Mouse (Mus musculus): ENCODE measurements at regions not wholly inside any gene's neighbourhood (a gene's known extent, or its start where the extent isn't known, plus 50 kb on each side); places are given as distances from the start of the nearest gene placed in this dataset.
"Not testable (repeated sequence)": the region's sequence is repeated elsewhere in the genome, so short reads cannot be mapped to it uniquely, and the experiment has no call there.

GRCm38 (mm10) chr3:155662280-155662679 is 569.0 kb downstream of the Lrriq3 start:
- Histone ChIP-seq H3K36me3 (ENCODE audit: insufficient read depth, low read length) (no peaks in the 10 kb centered on the region), H3K27ac (ENCODE audit: low read length) (no peak overlapping the region), H3K9me3 (ENCODE audit: low read length) (no peaks in the 10 kb centered on the region), H3K4me3 (ENCODE audit: low read length) (no peak overlapping the region), H3K4me2 (replicated peaks; ENCODE audit: low read depth, low read length) (no peak overlapping the region), H3K27me3 (ENCODE audit: insufficient read depth, low read length) (no peaks in the 10 kb centered on the region), H3K4me1 (ENCODE audit: insufficient read depth, low read length) (no peaks in the 10 kb centered on the region), H3K9ac (replicated peaks; ENCODE audit: low read length) (no peak overlapping the region)
- ATAC-seq (ENCODE audit: low FRiP score, low TSS enrichment), result no peak

GRCm38 (mm10) chr3:155672558-155672957 is 579.3 kb downstream of the Lrriq3 start:
- WGBS, result 91% methylated on average over 1 of the region's 1 CpGs
- H3K27me3 ChIP-seq (ENCODE audit: insufficient read depth, low read length), result no peaks in the 10 kb centered on the region
- no peaks in the 10 kb centered on the region for H3K4me1 ChIP-seq (ENCODE audit: insufficient read depth, low read length)
- H3K4me3 ChIP-seq (ENCODE audit: low read length), result no peak overlapping the region
- H3K9ac ChIP-seq (replicated peaks; ENCODE audit: low read length), result no peak overlapping the region
- ATAC-seq (ENCODE audit: low FRiP score, low TSS enrichment), result no peak
- H3K36me3 ChIP-seq (ENCODE audit: insufficient read depth, low read length), result no peaks in the 10 kb centered on the region
- no peaks in the 10 kb centered on the region for H3K9me3 ChIP-seq (ENCODE audit: low read length)
- H3K4me2 ChIP-seq (replicated peaks; ENCODE audit: low read depth, low read length), result no peak overlapping the region
- H3K27ac ChIP-seq (ENCODE audit: low read length), result no peak overlapping the region

- ATAC-seq (ENCODE audit: low FRiP score, low TSS enrichment), result no peak
- Histone ChIP-seq H3K4me2 (replicated peaks; ENCODE audit: low read depth, low read length) (no peak overlapping the region), H3K4me1 (ENCODE audit: insufficient read depth, low read length) (peaks cover 8% of the 10 kb centered on the region), H3K4me3 (ENCODE audit: low read length) (no peak overlapping the region), H3K9ac (replicated peaks; ENCODE audit: low read length) (no peak overlapping the region), H3K27ac (ENCODE audit: low read length) (no peak overlapping the region), H3K27me3 (ENCODE audit: insufficient read depth, low read length) (no peaks in the 10 kb centered on the region), H3K36me3 (ENCODE audit: insufficient read depth, low read length) (no peaks in the 10 kb centered on the region), H3K9me3 (ENCODE audit: low read length) (no peaks in the 10 kb centered on the region)
- 87% methylated on average over 4 of the region's 4 CpGs for WGBS
Observed at GRCm38 (mm10) chr3:155680200-155680599, 587.0 kb downstream of the Lrriq3 start.

- no peaks in the 10 kb centered on the region for H3K27me3 ChIP-seq (ENCODE audit: insufficient read depth, low read length)
- H3K9me3 ChIP-seq (ENCODE audit: low read length), result no peaks in the 10 kb centered on the region
- H3K4me1 ChIP-seq (ENCODE audit: insufficient read depth, low read length), result peaks cover 8% of the 10 kb centered on the region
- H3K27ac ChIP-seq (ENCODE audit: low read length), result no peak overlapping the region
- no peaks in the 10 kb centered on the region for H3K36me3 ChIP-seq (ENCODE audit: insufficient read depth, low read length)
- H3K4me2 ChIP-seq (replicated peaks; ENCODE audit: low read depth, low read length), result no peak overlapping the region
- H3K4me3 ChIP-seq (ENCODE audit: low read length), result no peak overlapping the region
- WGBS, result 44% methylated on average over 8 of the region's 8 CpGs
- H3K9ac ChIP-seq (replicated peaks; ENCODE audit: low read length), result no peak overlapping the region
- peak; percentile 94 for ATAC-seq (ENCODE audit: low FRiP score, low TSS enrichment)
Observed at GRCm38 (mm10) chr3:155682921-155683813, 589.9 kb downstream of the Lrriq3 start.

GRCm38 (mm10) chr3:155688358-155688757 is 595.1 kb downstream of the Lrriq3 start:
- H3K27ac ChIP-seq (ENCODE audit: low read length), result no peak overlapping the region
- ATAC-seq (ENCODE audit: low FRiP score, low TSS enrichment), result no peak
- H3K4me1 ChIP-seq (ENCODE audit: insufficient read depth, low read length), result peaks cover 6% of the 10 kb centered on the region
- no peak overlapping the region for H3K4me3 ChIP-seq (ENCODE audit: low read length)
- H3K9me3 ChIP-seq (ENCODE audit: low read length), result no peaks in the 10 kb centered on the region
- H3K27me3 ChIP-seq (ENCODE audit: insufficient read depth, low read length), result no peaks in the 10 kb centered on the region
- 85% methylated on average over 5 of the region's 5 CpGs for WGBS
- H3K9ac ChIP-seq (replicated peaks; ENCODE audit: low read length), result no peak overlapping the region
- H3K36me3 ChIP-seq (ENCODE audit: insufficient read depth, low read length), result no peaks in the 10 kb centered on the region
- H3K4me2 ChIP-seq (replicated peaks; ENCODE audit: low read depth, low read length), result no peak overlapping the region

GRCm38 (mm10) chr3:155723011-155723510 is 629.8 kb downstream of the Lrriq3 start:
- Histone ChIP-seq H3K36me3 (ENCODE audit: insufficient read depth, low read length) (no peaks in the 10 kb centered on the region), H3K9me3 (ENCODE audit: low read length) (no peaks in the 10 kb centered on the region), H3K4me3 (ENCODE audit: low read length) (no peak overlapping the region), H3K9ac (replicated peaks; ENCODE audit: low read length) (no peak overlapping the region), H3K4me1 (ENCODE audit: insufficient read depth, low read length) (no peaks in the 10 kb centered on the region), H3K27me3 (ENCODE audit: insufficient read depth, low read length) (no peaks in the 10 kb centered on the region), H3K4me2 (replicated peaks; ENCODE audit: low read depth, low read length) (no peak overlapping the region), H3K27ac (ENCODE audit: low read length) (no peak overlapping the region)
- WGBS, result 85% methylated on average over 5 of the region's 5 CpGs
- ATAC-seq (ENCODE audit: low FRiP score, low TSS enrichment), result no peak

- Histone ChIP-seq H3K4me1 (ENCODE audit: insufficient read depth, low read length) (no peaks in the 10 kb centered on the region), H3K9ac (replicated peaks; ENCODE audit: low read length) (no peak overlapping the region), H3K27ac (ENCODE audit: low read length) (no peak overlapping the region), H3K36me3 (ENCODE audit: insufficient read depth, low read length) (no peaks in the 10 kb centered on the region), H3K27me3 (ENCODE audit: insufficient read depth, low read length) (no peaks in the 10 kb centered on the region), H3K4me2 (replicated peaks; ENCODE audit: low read depth, low read length) (no peak overlapping the region), H3K4me3 (ENCODE audit: low read length) (no peak overlapping the region), H3K9me3 (ENCODE audit: low read length) (no peaks in the 10 kb centered on the region)
- 85% methylated on average over 2 of the region's 2 CpGs for WGBS
- no peak for ATAC-seq (ENCODE audit: low FRiP score, low TSS enrichment)
Observed at GRCm38 (mm10) chr3:155742421-155742820, 649.2 kb downstream of the Lrriq3 start.

- not testable (repeated sequence) for H3K36me3 ChIP-seq (ENCODE audit: insufficient read depth, low read length); H3K4me1 ChIP-seq (ENCODE audit: insufficient read depth, low read length); H3K4me3 ChIP-seq (ENCODE audit: low read length); ATAC-seq (ENCODE audit: low FRiP score, low TSS enrichment); H3K27me3 ChIP-seq (ENCODE audit: insufficient read depth, low read length); H3K9me3 ChIP-seq (ENCODE audit: low read length); H3K9ac ChIP-seq (replicated peaks; ENCODE audit: low read length); H3K4me2 ChIP-seq (replicated peaks; ENCODE audit: low read depth, low read length); H3K27ac ChIP-seq (ENCODE audit: low read length)
- 22% methylated on average over 1 of the region's 1 CpGs for WGBS
Observed at GRCm38 (mm10) chr3:155746601-155747000, 653.4 kb downstream of the Lrriq3 start.

- Histone ChIP-seq H3K4me2 (replicated peaks; ENCODE audit: low read depth, low read length) (no peak overlapping the region), H3K27me3 (ENCODE audit: insufficient read depth, low read length) (no peaks in the 10 kb centered on the region), H3K9me3 (ENCODE audit: low read length) (no peaks in the 10 kb centered on the region), H3K4me3 (ENCODE audit: low read length) (no peak overlapping the region), H3K4me1 (ENCODE audit: insufficient read depth, low read length) (no peaks in the 10 kb centered on the region), H3K27ac (ENCODE audit: low read length) (no peak overlapping the region), H3K36me3 (ENCODE audit: insufficient read depth, low read length) (no peaks in the 10 kb centered on the region), H3K9ac (replicated peaks; ENCODE audit: low read length) (no peak overlapping the region)
- no peak for ATAC-seq (ENCODE audit: low FRiP score, low TSS enrichment)
Observed at GRCm38 (mm10) chr3:155747511-155747910, 654.3 kb downstream of the Lrriq3 start.

GRCm38 (mm10) chr3:155757285-155757684 is 664.1 kb downstream of the Lrriq3 start:
- H3K4me3 ChIP-seq (ENCODE audit: low read length), result no peak overlapping the region
- no peak overlapping the region for H3K9ac ChIP-seq (replicated peaks; ENCODE audit: low read length)
- WGBS, result 90% methylated on average over 3 of the region's 3 CpGs
- H3K27me3 ChIP-seq (ENCODE audit: insufficient read depth, low read length), result no peaks in the 10 kb centered on the region
- no peaks in the 10 kb centered on the region for H3K9me3 ChIP-seq (ENCODE audit: low read length)
- H3K27ac ChIP-seq (ENCODE audit: low read length), result no peak overlapping the region
- H3K4me2 ChIP-seq (replicated peaks; ENCODE audit: low read depth, low read length), result no peak overlapping the region
- H3K4me1 ChIP-seq (ENCODE audit: insufficient read depth, low read length), result no peaks in the 10 kb centered on the region
- no peaks in the 10 kb centered on the region for H3K36me3 ChIP-seq (ENCODE audit: insufficient read depth, low read length)
- no peak for ATAC-seq (ENCODE audit: low FRiP score, low TSS enrichment)
